Mouse (Mus musculus) testis, adult 2 months (tissue): ENCODE measurements around the gene Obscn.

Source experiments
- CTCF ChIP-seq: fragments of 200-500 bp; IDR thresholded peaks from 2 replicates; pipeline ENCODE4 v1.5.1; 2012; ENCODE audit warnings: low read depth, mild to moderate bottlenecking, inconsistent platforms, low read length, moderate library complexity; ENCODE audit not compliant: control insufficient read depth, insufficient read depth, insufficient replicate concordance
- POLR2A ChIP-seq: fragments of 200-500 bp; IDR thresholded peaks from 2 replicates; pipeline ENCODE4 v1.6.1; 2012; ENCODE audit warnings: low read depth, mild to moderate bottlenecking, inconsistent platforms, low read length, moderate library complexity; ENCODE audit not compliant: control insufficient read depth

DNA sequence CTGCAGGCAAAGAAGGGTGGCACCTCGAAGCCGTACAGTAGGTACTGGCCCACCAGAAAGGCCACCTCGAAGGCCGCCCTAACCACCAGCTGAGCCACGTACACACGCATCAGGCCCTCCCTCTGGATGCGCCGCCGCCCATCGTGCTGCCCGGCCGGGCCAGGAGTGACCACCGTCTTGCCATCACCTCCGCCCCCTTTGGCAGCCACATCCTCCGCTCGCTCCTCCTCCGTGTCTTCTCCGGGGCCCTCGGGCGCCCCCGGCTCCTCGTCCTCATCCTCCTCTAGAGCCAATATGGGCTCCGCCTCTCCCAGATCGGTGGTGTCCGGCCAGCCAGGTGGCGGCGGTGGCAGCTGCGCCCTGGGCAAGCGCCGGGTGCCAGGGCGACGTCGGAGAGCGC is 40.7 kb upstream of the Obscn start:
- TF ChIP-seq POLR2A, result no peak
- no peak for TF ChIP-seq CTCF
